Mouse (Mus musculus) ES-CJ7 (cell line): ENCODE data around the gene Pdxp.

ENCODE experiments used
- DNase-seq: peaks from one replicate; pipeline ENCODE4 v3.0.0; 2011; ENCODE audit warnings: low read depth, low spot score

The Pdxp gene

DNA sequence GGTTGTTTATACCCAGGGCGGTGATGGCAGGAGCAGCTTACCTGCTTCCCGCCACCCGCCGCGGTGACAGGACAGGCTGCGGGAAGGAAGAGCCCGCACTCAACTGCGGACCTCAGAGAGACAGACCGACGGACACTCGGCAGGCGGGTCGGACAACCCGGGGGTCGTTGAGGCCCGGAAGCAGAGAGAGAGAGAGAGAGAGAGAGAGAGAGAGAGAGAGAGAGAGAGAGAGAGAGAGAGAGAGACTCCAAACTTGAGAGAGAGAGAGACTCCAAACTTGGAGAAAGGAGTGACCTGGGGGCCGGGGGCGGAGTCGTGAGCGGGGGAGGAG is 14.3 kb upstream of the Pdxp start, which contains the start of gene Gm49510:
Gene Gm49510, plus strand, starts transcription at position 259 of the 331 bp plus-strand sequence.
- DNase-seq = no peak

DNA sequence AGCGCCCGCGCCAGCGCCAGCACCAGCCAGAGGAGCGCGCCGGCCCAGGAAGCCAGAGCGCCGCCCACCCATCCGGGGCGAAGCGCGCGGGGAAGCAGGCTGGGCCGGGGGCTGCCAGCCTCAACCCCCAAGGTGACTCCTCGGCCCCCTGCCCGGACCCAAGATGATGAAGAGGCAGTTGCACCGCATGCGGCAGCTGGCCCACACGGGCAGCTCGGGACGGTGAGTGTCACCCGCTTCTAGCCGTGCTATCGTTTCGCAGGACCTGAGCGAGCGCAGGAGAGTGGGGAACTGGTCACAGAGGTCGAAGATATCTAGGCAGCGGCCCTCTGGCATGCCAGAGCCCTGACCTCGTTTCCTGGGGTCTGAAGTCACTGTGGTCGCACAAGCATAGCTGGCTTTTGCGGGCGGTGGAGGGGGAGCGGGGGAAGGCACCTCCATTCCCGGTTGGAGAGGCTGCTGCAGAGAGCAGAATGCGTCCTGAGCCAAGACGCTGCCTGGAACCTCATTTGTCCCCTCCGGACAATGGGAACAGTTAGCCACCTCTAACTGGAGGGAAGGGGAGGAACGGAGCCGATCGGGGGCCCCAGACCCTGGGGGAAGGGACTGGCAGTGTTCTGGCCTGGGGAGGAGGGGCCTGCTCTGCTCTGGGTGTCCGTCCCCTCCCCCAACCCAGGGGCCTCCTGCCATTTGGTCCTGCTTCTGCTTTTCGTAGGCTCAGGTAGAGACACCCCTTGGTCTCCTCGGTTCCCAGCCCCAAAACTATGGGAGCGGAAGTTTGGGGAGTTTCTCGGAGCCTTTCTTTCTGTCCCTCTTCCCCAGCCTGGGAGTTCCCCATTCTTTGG is 13.8 kb upstream of the Pdxp start, which contains the start of gene Sh3bp1:
Gene Sh3bp1, plus strand, starts transcription at position 29 of the 845 bp plus-strand sequence.
- DNase-seq = peak; percentile 57

DNA sequence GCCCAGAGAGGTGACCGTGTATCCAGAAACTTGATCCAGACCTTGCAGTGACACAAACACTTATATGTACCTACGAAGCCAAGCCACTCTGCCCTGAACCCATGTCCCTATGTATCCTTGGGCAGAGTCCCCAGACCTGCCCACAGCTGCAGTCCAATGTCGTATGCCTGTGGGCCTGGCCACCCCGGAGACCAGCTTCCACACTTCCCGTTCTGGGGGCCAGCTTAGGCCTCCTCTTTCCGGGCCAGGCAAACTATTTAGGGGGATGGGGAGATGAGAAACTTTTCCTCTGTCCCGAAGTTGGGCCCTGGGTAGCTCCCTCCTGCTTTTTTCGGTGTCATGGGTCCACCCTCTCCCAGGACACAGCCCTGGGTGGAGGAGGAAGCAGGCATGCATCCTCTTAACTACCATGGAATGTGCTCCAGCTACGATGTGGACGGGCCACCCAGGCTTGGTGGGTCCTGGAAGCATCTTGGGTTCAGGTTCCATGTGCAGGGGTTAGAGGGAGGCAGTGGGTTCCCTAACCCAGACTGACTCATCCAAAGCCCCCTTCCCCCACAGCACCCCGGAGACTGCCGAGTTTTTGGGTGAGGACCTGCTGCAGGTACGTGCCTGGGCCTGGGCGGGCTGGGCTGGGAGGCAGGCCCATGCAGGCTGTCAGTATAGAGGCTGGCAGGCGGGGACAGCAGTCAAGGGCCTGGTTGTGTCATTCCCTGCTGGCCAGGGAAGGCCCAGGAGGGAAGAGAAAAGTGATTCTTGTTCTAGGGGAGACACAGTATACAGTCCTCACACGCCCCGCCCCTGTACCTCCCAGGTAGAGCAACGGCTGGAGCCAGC is 12.9 kb upstream of the Pdxp start:
- DNase-seq = no peak

DNA sequence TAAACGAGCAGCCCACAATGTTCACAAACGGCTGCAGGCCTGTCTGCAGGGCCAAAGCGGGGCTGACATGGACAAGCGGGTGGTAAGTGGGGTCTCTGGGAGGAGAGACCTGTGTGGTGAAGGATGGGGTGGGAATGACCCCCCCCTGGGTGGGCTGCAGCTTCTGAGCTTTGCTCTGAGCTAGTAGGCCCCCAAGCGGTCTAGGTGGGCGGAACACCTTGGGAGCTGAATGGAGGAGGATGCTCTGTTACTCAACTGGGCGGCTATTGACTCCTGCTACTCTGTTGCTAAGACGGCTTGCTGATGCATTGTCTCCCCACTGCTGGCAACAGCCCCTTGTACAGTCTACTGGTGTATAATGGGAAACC is 12.3 kb upstream of the Pdxp start:
- no peak for DNase-seq

DNA sequence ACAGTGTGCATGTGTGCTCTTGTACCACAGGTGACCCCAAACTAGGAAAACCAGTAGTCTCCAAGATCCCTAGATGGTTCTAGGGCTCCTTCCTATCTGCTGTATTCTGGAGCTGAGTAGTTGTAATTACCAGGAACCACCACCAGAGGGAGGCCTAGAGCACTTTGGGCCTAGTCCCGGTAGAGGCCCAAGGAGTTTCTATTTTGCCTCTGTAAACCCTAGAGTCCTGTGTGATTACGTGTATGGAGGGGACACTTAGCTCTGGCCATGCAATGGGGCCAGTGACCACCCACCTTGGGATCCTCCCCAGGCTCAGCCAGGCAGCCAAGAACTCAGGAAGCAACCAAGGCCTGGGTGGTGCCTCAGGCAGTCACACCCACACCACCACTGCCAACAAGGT is 10.5 kb upstream of the Pdxp start:
- peak; percentile 80 for DNase-seq

DNA sequence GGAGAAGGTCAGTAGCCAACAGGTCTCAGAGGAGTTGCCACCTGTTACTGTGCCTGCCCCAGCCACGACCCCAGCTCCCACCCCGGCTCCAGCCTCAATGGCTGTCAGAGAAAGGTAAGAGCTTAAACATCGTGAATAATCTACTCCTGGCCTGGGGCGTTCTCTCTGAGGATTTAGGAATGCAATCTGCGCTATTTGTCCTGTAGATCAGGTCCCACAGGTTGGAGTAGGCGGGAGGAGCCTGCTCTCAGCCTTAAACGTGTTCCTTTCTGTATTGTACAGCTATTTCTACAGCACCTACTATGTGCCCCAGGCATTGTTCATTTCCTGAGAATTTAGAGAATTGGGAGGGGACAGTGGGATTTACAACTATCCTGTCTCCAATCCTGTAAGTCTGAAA is 5.3 kb upstream of the Pdxp start:
- no peak for DNase-seq

DNA sequence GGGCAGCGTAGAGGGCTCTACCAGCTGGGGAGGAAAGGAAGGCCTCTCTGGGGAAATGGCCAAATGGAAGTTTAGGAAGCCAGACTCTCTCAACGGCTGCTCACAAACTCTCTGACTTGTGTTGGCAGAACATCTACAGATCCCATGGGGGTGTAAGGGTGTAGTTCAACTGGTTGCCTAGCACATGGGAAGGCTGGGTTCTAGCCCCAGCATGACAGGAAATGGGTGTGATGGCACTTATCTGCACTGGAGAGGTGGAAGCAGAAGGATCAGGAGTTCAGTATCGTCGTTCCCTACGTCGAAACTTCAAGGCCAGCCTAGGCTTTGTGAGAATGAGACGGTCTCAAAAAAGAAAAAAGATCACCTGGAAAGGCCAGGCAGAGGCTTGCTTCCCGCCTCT is 4.7 kb upstream of the Pdxp start:
- DNase-seq = no peak

DNA sequence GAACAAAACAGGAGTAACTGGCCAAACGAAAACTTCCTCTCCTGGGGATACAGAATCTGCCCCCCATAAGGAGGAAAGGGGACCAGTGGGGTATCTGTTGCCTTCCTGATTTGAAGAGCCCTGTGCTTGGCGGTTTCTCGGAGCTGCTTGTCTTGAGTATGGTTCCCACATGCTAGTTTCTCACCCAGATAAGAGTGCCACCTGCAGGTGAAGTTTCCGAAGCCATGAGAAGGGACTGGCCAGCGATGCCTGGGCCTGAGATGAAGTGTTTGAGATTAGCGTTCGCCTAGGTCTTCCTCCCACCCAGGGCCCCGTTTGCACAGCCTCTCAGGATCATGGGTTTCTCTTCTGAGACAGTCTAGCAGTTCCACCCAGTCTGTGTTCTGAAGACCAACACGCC is 1.7 kb upstream of the Pdxp start:
- DNase-seq = peak; percentile 66

DNA sequence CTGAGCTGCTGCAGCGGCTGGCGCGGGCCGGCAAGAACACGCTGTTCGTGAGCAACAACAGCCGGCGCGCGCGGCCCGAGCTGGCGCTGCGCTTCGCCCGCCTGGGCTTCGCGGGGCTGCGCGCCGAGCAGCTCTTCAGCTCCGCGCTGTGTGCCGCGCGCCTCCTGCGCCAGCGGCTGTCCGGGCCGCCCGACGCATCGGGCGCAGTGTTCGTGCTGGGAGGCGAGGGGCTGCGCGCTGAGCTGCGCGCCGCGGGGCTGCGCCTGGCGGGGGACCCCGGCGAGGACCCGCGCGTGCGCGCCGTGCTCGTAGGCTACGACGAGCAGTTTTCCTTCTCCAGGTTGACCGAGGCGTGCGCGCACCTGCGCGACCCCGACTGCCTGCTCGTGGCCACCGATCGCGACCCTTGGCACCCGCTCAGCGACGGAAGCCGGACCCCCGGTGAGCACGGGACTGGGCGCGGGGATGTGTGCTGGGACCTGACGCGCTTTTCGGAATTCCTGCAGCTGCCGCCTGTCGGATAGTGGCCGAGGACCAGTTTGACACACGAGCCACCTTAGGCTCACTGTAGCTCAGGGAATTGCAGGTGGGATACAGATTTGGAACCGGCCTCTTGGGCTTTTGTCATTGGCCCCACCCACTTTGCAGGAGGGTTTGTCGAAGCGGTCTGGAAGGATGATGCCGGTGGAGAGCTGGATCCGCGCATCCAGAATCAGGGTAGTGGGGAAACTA is 538 bp downstream of the Pdxp start:
- DNase-seq = peak; percentile 66

DNA sequence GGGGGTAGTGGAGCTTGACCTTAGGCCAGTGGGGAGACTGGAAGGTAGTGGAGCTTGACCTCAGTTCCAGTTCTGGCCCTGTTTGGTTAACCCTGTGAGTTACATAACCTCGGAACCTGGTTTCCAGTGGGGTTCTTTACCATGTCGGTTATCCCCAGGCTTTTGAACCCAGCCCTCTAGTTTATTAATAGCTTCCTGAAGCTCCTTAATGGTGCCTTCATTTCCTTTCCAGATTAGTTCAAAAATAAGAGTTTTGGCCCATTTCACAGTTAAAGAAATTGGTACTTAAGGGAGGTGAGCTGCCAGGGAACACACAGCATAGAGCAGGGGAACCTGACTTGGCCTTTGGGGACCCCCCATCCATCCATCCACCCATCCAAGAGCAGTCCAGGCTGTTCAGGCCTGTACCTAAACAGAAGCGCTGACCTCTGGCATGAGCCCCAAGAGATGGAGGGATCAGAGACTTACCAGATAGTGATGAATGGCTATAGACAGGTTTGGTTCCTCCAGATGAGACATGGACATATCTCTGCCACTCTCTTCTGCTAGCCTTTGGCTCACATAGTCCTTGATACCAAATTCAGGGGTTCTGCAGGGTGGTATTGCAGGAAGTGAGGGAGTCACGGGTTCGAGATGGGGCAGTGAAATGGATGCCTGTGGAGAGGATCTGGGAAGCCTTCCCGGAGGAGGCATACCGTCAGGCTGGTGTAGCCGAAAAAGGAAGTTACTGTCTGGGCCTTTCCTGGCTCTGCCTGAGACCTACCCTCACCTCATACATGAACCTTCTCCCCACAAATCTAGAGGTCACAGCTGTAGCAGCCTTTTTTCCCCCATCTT is 1.3 kb downstream of the Pdxp start:
- no peak for DNase-seq

DNA sequence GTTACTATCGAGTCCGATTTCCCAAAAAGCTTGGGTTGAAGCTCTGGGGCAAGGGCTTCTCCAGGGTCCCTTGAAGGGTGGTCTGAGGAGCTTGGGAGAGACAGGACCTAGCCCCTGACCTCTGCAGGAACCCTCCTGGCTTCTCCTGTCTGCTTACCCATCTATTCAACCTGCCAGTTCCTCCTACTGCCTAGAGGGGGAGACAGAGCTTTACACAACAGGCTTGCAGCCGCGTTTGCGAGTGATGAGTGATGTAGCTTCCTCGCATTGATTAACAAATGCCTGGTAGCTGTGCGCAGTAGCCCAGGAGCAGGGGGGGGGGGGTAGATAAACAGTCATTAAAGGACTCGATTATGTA is 1.9 kb downstream of the Pdxp start:
- DNase-seq = peak; percentile 92

DNA sequence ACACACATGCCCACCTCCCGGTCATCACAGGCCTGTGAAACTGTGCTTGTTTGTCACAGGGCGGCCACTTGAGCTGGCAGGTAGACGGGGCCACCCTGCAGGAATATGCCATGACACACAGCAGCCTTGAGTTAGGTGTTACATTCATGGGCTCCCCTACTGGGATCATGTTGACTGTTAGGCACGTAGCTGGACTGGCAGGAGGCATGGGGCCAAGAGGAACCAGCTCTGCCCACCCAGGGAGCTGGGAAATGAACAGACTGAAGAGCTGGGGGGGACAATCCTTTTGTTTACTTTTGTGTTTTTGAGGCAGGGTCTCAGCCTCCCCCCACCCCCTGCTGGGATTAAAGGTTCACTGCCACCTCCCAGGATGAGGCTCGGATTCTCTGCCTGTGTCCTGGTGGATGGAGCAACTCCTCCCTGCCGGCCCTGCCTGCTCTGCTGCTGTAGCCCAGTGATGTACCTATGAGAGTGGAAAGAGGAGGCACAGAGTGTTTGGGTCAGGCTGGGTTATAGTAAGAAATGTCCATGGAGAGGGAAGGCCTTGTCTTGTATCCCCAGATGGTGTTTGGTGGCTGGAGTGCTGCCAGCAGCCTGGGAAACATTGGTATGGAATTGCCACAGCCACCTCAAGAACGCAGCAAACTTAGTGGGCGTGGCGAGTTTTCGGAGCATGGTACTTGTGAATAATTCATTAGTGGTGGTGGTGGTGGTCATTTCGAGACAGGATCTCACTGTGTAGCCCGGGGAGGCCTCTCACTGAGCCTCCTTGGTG is 2.5 kb downstream of the Pdxp start:
- DNase-seq = no peak

DNA sequence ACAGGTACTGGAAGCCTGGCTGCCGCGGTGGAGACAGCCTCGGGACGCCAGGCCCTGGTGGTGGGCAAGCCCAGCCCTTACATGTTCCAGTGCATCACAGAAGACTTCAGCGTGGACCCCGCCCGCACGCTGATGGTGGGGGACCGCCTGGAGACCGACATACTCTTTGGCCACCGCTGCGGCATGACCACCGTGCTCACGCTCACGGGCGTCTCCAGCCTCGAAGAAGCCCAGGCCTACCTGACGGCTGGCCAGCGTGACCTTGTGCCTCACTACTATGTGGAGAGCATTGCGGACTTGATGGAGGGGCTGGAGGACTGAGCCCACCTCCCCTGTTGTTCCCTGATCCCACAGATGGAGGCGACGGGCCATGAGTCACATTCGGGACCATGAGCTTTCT is 4.4 kb downstream of the Pdxp start:
- no peak for DNase-seq

DNA sequence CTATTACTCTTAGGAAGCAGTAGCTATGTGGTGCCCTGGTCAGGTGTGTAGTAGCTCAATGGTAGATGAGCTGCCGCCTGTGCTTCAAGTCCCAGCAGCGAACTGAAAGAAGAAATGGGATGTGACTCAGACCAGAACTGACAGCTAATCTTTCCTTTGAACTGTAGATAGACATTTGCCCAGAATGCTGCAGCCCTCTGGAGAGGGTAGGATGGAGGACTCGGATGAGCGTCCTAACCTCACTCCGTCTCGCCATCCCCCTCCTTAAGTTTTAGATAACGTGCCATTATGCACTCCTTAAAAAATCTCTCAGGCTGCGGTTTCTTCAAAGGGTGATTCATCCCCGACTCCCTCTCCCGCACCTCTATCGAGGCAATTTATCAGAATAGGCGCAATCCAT is 6.2 kb downstream of the Pdxp start:
- no peak for DNase-seq

DNA sequence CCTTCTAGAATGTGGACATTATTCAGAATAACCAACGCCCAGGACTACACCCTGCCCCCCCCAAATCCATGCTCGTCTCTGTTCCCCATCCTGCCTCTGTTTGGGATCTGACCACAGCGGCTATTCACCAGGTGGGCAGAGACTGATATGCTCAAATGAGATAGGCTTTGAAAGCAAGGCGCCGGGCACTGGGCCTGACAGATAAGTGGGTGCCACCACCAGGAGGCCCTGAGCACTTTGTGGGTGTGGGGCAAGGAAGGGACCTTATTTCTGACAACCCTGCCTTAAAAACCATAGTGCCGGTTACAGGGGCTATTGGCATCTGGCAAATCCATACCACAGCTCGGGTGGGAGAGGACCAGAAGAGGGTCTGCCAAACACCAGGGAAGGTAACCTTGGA is 9.0 kb downstream of the Pdxp start:
- DNase-seq = no peak

DNA sequence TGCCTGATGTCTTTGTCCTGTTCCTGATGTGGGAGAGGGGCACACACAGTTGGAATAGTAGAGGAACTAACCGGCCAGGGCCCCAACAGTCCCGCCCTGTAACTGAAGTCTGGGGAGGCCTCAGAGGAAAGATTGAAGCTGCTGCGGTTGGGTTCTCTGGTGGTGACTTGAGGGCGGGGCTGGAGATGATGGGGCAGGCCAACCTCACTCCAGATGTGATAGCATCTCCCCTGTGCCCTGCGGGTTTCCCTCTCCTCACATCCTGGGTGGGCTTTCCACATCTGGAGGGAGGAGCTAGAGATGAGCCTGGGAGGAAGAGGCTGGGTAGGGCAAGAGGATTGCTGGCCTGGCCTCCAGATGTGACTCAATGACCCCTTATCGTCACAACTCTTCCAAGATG is 9.9 kb downstream of the Pdxp start:
- no peak for DNase-seq

DNA sequence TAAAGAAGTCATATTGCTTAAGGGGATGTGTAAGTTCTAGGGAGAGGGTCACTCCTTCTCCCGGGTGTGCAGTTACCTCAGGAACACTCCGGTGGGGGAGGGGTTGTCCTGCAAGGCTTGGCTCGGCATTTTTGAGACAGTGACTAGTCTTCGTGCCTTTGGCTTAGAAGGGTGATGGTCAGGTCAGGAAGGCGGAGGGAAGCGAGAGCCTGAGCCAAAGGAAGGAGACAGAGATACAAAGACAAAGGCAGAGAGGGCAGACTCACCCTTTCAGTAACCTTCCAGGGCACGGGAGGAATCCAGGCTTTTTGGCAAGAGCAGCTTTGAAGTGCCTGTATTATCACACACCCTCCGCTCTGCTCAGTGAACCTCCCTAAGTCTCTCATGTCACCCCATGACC is 11.4 kb downstream of the Pdxp start:
- peak; percentile 52 for DNase-seq

DNA sequence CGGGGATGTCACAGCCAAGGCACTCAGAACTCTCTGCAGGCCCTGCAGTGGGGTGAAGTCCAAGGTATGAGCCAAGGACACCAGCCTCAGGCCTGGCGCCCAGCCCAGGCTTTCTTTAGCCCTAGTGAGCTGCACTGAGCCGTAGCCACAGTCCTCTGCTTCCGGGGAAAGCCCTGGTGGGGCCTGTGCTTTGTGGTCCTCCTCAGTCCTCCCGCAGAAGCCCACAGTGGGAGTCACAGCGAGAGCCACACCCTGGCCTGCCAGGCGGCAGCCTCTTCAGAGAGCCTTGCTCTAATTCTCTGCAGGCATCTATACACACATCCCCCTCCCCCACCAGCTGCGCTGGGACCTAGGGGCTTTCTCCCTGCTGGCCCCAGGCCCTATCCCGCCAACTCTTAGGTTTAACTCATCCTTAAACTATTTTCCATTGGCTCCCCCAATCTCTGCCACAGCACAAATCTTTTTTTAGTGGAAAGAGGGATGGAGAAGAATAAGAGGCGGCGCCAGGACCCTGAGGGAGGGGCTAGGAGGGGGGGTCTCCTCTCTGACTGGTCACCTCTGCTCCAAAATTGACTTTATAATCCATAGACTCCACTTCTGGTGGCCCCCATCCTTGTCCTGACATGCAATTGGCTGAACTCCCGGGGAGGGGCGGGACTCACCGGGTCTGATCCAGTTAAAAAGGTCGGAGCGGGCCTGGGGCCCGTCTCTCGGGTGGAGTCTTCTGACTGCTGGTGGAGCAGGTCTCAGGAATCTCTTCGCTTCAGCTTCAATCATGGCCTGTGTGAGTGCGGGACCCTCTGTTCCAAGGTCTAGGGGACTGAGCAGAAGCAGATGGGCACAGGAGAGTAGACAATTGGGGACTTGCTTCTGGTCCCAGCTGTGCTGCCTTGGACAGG is 12.6 kb downstream of the Pdxp start, which contains the start of gene Lgals1:
Gene Lgals1, plus strand, starts transcription at position 705 of the 899 bp plus-strand sequence.
- peak; percentile 82 for DNase-seq

DNA sequence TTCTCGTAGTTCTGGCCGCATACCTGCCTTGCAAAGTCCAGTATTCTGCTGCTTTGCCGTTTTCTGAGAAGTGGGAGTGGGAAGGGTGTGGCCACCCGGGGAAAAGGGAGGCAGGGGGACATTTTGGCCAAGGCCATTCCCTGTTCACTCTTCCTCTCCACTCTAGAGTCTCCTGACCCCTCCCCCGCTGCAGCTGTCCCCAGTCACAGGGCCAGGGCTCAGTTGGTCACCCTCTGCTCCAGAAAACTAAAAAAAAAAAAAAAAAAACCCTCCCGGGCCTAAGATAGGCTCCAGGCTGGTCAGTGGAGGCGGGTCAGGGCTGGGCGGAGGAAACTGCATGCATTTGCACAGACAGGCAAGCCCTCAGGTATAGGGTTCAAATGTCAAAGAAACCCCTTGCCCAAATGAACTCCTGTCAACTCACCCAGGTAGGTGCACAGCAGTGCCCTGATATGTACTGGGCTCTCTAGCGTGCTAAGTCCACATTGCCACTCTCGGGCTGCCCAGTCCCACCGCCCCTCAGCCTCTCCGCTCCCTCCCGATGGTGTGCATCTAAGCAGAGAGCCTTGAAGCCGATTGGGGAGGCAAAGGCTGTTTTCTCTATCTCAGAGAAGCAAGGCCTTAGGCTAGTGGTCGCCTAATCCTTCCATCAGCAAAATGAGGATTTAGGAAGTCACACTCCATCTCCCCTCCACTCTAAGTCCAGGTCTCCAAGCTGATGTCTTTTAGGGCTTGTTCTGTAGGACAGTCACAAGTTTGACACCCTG is 13.5 kb downstream of the Pdxp start:
- no peak for DNase-seq
